Mouse (Mus musculus) heart, embryonic 15.5 days (tissue): ENCODE measurements at regions not wholly inside any gene's neighbourhood (a gene's known extent, or its start where the extent isn't known, plus 50 kb on each side); places are given as distances from the start of the nearest gene placed in this dataset. TPM values are rescaled to one million over a fixed set of nuclear protein-coding genes. Genes with fewer than 3 reads are reported as not detected.

ENCODE experiments used
- microRNA-seq: library from miRNA; unstranded; fragments of <30 nt; microRNA quantifications from one replicate; pipeline ENCODE4, GENCODE M21; 2016

Small RNA genes lying in the stretch of these regions (microRNA-seq; reads per million reads assigned to microRNA genes)
- gene Mir7214 (not detected), gene Mir7216 (not detected), gene Mir7217 (not detected), gene Mir7218 (not detected)
